Mouse (Mus musculus): ENCODE measurements around the gene Tnip3.

GRCm38 (mm10) chr6:65498786-65499185 is 26.3 kb upstream of the Tnip3 start:
- TF ChIP-seq POLR2A (IDR thresholded peaks at IDR 0.05; ENCODE audit: insufficient read depth, low read depth, low read length): no peak
- TF ChIP-seq CTCF (IDR thresholded peaks at IDR 0.05): no peak
- TF ChIP-seq EP300 (IDR thresholded peaks at IDR 0.05; ENCODE audit: insufficient read depth, low read depth, low read length): no peak
